Mouse (Mus musculus) frontal cortex, adult (tissue): ENCODE measurements at regions not wholly inside any gene's neighbourhood (a gene's known extent, or its start where the extent isn't known, plus 50 kb on each side); places are given as distances from the start of the nearest gene placed in this dataset.

Experiments used
- ATAC-seq: cut with Nextera tagmentation; 2 replicates; pipeline ENCODE4 v1.9.2; 2017; ENCODE audit warnings: mild to moderate bottlenecking, moderate library complexity, mixed read lengths; ENCODE audit not compliant: low TSS enrichment

DNA sequence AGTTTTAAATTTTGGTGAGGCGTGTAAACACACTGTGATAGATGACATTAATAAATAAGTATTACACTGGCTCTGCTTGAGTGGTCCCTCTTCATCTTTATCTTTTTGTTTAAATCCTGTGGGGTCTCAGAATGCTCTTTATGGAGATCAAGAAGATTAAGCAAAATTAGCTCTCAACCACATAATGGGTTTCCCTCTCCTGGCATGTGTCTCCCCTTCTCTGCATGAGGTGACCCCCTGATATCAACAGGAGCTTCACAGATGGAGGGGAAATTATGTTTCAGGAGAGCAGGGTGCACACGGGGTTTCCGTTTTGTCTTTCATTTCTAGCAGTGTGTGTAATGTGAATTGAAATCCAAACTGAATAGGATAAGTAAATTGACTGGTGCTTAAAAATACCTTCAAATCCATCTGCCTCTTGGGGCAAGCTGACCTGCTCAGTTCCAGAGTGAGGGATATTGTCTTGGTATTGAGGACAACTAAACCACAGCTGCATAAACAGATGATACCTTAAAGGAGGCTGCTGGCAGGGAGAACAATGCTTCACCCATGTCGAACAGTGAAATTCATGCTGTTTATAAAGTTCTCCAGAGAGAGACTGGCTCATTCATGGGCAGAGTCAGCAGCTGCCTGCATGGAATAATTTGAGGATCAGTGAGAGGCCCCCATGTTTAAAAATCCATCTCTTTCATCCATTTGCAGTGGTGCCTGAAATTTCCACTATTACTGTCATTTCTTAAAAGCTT lies 518.3 kb upstream of the Nr2f1 start:
- ATAC-seq, result no peak

DNA sequence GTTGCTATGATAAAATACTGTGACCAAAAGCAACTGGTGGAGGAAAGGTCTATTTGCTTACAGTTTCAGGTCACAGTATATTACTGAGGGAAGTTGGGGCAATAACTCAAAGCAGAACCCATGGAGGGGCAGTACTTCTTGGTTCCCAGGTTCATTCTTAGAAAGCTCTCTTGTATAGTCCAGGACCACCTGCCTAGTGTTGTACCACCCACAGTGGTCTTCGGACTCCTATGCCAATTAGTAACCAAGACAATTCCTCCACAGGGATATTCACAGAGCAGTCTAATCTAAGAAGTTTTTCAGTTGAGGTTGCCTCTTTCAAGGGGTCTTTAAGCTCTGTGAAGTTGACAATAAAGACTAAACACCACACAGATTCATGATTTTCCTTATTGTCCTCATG lies 517.6 kb upstream of the Nr2f1 start:
- no peak for ATAC-seq

DNA sequence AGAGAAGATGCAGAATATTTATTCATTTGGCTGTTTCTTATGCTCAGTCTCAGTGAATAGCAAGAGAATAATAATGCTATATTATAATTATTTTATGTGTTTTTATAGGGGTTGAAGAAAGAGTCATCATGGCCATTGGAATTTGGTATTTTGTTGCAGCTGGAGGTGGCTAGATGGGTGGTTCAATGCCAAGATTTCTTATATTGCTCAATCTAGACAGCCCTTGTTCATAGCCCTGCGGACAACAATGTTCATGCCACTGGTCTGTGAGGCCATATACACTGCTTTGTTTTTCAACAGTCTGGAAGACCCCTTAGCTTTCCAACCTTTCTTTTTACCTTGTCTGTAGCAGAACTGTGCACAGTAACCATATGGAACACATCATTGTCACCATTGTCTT lies 505.1 kb upstream of the Nr2f1 start:
- no peak for ATAC-seq

DNA sequence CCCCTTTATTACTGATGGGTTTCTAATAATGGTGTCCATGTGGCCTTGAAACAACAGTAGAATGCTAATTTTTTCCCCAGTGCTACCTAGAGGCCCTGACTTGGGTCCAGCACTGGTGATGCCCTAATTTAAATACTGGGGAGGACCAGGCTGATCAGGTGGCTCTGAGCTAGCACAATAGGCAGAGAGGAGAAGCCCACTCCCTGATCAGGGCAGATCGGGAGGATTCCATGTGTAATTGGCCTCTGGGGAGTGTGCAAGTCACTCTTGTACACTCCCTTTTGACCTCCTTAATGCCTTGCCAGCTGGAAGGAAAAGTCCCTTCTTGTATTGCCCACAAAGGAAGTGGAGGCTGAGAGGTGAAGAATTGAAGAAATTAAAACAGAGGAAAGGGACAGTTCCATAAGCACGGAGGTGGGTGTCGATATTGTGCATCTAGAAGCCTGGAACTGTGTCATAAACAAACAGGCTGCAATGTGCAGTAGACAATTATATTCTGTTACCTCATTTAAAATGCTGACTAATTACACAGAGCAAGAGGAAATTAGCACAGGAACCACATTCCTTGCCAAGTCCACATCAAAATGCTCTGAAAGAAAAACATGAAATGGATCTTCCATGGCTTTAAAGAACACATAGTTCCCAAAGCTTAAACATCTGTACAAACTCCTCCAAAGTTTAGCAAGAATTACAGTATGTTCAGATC lies 498.4 kb upstream of the Nr2f1 start:
- peak; percentile 76 for ATAC-seq

GRCm38 (mm10) chr13:78679255-78679895 lies 479.8 kb upstream of the Nr2f1 start:
- no peak for ATAC-seq

- no peak for ATAC-seq
Measured at GRCm38 (mm10) chr13:78678241-78678640, 478.7 kb upstream of the Nr2f1 start.

DNA sequence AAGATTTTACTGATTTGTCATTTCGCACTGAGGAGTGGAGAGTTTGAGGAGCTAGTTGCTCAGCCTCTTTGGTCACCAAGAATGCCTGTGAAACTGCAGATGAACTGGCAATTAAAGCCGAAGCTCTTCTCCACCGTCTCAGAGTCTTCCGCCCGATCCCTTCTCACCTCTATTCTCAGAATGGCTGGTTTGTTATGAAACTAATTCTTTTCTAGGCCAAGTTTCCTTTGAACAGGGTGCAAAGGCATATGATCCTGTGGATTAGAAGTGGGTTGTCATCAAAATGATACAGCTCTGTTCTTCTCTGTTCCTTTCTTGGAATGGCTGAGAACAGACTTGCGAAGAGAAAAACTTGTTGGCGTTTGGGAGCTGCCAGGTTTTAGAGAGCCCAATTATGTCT lies 458.7 kb upstream of the Nr2f1 start:
- peak; percentile 75 for ATAC-seq

DNA sequence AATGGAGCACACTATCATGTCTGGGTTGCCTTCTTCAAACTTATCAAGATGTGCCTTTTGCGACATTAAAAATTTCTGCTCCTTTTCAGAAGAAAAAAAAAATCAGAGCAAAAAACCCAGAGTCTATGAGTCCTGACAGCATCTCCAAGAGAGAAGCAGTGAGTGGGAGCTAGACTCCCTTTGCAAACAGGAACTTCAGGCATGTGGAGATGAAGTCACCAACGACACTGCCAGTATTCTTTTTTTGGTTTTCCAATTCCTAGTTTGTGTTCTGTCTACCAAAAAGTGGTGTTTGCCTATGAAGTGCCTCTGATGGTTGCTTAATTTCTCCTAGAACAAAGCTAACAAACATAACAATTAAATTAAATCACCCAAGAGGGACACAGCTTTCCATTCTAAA lies 457.2 kb upstream of the Nr2f1 start:
- ATAC-seq, result peak; percentile 78

- peak; percentile 75 for ATAC-seq
Measured at GRCm38 (mm10) chr13:78656196-78656595, 456.6 kb upstream of the Nr2f1 start.

GRCm38 (mm10) chr13:78650824-78651223 lies 451.3 kb upstream of the Nr2f1 start:
- no peak for ATAC-seq

GRCm38 (mm10) chr13:78644556-78644955 lies 445.0 kb upstream of the Nr2f1 start:
- 0 out of 2 replicates have a peak, but pooled peaks have one; percentile 55 for ATAC-seq

DNA sequence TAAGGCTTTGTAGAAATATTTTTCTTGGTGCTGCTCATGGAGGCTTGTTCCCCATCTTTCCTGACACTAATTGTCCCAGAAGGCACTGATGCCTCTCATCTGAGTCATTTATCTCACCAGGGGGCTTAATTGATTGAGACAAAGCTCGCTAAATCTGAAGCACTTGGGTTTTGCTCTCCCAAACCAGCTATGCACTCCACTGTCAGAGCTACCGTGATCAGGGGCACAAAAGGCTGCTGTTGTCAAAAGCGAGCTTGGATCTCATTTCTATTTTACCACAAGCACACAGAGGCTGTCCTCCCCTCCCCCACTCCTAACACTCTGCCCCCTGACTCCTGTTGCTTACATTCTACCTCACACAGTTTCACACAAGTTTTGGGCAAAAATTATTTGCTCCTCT lies 443.5 kb upstream of the Nr2f1 start:
- no peak for ATAC-seq

DNA sequence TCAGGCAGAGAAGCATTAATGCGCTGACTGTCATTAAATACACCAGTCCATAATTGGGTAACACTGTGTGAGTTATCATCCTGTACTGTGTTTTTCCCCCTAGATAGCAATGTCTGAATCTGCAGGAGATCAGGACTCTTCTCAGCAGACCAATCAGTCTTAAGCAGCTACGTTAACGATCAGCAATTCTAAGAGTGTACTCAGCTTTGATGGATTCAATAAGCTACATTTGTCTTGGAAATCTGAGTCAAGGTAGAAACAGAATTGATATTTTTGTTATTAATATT lies 442.8 kb upstream of the Nr2f1 start:
- ATAC-seq, result no peak

DNA sequence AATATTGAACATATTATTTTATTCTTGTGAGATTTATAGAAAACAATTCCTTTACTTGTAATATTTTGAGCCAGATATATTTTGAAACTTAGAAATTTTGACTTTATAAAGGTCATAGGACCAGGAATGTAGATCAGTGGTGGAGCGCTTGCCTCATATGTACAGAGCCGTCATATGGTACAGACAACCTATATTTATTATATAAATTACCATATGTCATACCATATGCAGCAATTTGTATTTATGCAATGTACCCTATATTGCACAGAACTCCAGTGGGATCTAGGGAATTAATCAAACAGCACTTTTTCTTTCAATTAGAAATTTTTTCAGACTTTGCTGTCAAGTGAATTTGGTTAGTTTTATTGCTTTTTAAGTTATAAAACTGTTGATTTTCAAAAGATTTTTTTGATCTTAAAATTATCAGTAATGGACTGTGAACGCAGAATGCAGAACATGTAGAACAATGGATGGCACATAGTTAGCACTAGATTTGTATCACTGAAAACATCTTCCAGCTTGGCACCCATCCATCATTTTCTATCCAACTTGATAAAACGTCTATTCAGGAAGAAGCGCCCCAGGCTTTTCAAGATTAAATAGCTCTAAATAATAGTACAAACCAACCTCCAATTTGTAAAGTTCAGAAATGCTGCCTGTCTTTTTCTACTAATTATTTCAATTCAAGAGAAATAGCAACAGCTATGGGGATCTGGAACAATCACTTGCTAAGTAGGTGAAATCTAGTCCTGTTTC lies 442.3 kb upstream of the Nr2f1 start:
- ATAC-seq, result no peak

GRCm38 (mm10) chr13:78640340-78640739 lies 440.8 kb upstream of the Nr2f1 start:
- ATAC-seq, result no peak

GRCm38 (mm10) chr13:78638462-78638861 lies 438.9 kb upstream of the Nr2f1 start:
- no peak for ATAC-seq

DNA sequence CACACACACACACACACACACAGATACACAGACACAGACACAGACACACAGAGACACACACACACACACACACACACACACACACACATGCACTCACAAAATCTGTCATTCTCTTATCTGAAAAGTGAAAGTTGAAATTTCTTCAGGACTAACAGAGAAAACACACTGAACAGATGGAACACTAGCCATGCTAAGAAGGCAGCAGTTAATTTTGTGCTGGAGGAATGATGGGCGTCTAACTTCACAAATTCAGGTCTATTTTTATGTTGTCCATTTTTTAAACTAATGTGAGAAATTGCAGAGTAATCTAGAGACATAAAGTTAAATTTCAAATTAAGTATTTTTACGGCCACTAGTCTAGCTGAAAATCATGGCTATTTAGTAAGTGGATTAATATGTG lies 432.1 kb upstream of the Nr2f1 start:
- peak; percentile 78 for ATAC-seq

- no peak for ATAC-seq
Measured at GRCm38 (mm10) chr13:78629041-78629727, 429.6 kb upstream of the Nr2f1 start.

DNA sequence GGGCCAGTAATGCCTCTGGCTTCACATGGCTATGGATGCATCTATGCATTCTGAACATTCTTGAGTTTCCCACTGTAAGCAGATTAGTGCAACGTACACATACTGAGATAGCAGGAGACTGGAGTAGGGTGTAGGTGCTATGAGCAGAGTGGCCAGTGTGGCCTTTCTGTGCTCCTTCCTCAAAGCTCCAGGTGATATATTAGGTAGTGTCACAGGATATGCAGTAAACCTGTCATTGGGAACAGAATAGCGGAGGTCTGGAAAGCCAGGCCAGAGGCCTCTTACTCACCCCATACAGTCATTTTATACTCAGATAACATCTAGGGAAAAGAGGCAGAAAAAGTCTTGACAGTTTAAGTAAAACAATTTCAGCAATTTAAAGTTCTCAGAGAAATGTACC lies 424.1 kb upstream of the Nr2f1 start:
- no peak for ATAC-seq

- ATAC-seq, result no peak
Measured at GRCm38 (mm10) chr13:78602861-78603211, 403.3 kb upstream of the Nr2f1 start.

DNA sequence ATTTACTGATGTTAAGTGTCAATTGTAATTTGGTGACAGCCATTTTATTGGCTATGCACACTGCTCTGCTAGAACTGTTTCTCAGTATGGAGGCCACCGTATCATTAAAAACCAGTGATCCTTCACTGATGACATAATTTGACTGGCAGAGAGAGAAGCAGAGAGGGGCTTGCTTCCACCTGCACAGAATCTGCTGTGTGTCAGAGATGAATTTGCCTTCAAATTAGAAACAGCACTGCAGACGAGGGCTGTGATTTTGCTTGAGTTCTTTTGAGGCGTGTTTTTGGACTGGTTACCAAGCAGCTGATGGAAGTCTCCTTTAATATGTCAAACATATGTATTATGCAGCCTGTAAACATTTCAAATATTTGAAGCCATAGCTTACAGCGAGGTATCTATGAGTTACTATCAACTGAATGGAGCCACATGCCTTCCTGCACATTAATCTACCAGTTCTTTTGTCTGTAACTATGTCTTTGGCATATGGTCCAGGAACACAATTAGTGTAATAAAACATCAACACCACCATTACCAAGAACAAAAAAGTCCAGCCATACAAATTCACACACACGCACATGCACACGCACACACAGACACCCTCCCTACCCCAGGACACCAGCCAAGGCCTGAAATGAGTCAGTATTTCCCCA lies 402.8 kb upstream of the Nr2f1 start:
- ATAC-seq, result no peak
